Mouse (Mus musculus) heart, embryonic 12.5 days (tissue): ENCODE measurements around the gene Ripk4. TPM values are rescaled to one million over a fixed set of nuclear protein-coding genes. Genes with fewer than 3 reads are reported as not detected.

Experiments
- polyA plus RNA-seq: library from polyadenylated mRNA; unstranded; fragments of >200 nt; fragmentation: Nextera tagmentation; extraction: Ambion mirVana; gene quantifications from 2 replicates; pipeline ENCODE4 v1.2.1, GENCODE M21; 2016

Gene Ripk4
- polyA plus RNA-seq, 1 experiment from 2014 or later = 2.7 TPM

Other genes starting within 250 kb of the Ripk4 start
- not detected in 2 replicates for gene Fam3b, start 249.0 kb downstream of the Ripk4 start, polyA plus RNA-seq
- 0.15 and 0.46 TPM in 2 replicates for gene Tmprss2, start 152.6 kb downstream of the Ripk4 start, polyA plus RNA-seq
- gene Prdm15, start 88.1 kb upstream of the Ripk4 start, polyA plus RNA-seq = 7.3 and 9.1 TPM in 2 replicates
- 19.3 and 21.2 TPM in 2 replicates for gene C2cd2, start 198.8 kb upstream of the Ripk4 start, polyA plus RNA-seq
- gene Zbtb21, start 198.8 kb upstream of the Ripk4 start, polyA plus RNA-seq = 11.0 and 11.7 TPM in 2 replicates
- 13.7 and 13.9 TPM in 2 replicates for gene B230307C23Rik, start 233.5 kb upstream of the Ripk4 start, polyA plus RNA-seq